Mouse (Mus musculus) limb, embryonic 13.5 days (tissue): Measurements from ENCODE around the gene Rap1gap. TPM values are rescaled to one million over a fixed set of nuclear protein-coding genes. Genes with fewer than 3 reads are reported as not detected.

Experiments used
- ATAC-seq: fragments of 200-750 bp; cut with Nextera tagmentation; 2 replicates; pipeline ENCODE4 v1.8.0; 2017; ENCODE audit warnings: low read depth, moderate number of reproducible peaks, moderate TSS enrichment; ENCODE audit not compliant: low FRiP score
- H3K27ac ChIP-seq: fragments of 300-500 bp; sonication (generic); 2 replicates; pipeline ENCODE4 v1.5.1; 2015; ENCODE audit warnings: inconsistent platforms, mild to moderate bottlenecking, moderate library complexity
- H3K27me3 ChIP-seq: fragments of 300-500 bp; sonication (generic); 2 replicates; pipeline ENCODE4 v1.6.1; 2015; ENCODE audit warnings: mild to moderate bottlenecking, inconsistent platforms
- H3K36me3 ChIP-seq: fragments of 300-500 bp; sonication (generic); 2 replicates; pipeline ENCODE4 v1.6.1; 2015; ENCODE audit warnings: inconsistent platforms, mild to moderate bottlenecking, moderate library complexity
- H3K4me1 ChIP-seq: fragments of 300-500 bp; sonication (generic); 2 replicates; pipeline ENCODE4 v1.6.1; 2015; ENCODE audit warnings: inconsistent platforms
- H3K4me2 ChIP-seq: fragments of 300-500 bp; sonication (generic); replicated peaks from 2 replicates; pipeline ENCODE4 v1.6.1; 2015; ENCODE audit warnings: inconsistent platforms, mild to moderate bottlenecking, moderate library complexity
- H3K4me3 ChIP-seq: fragments of 300-500 bp; sonication (generic); 2 replicates; pipeline ENCODE4 v1.5.1; 2015; ENCODE audit warnings: moderate library complexity, mild to moderate bottlenecking, inconsistent platforms
- H3K9ac ChIP-seq: fragments of 300-500 bp; sonication (generic); 2 replicates; pipeline ENCODE4 v1.6.1; 2015; ENCODE audit warnings: mild to moderate bottlenecking, inconsistent platforms
- H3K9me3 ChIP-seq: fragments of 300-500 bp; sonication (generic); 2 replicates; pipeline ENCODE4 v1.6.1; 2016; ENCODE audit warnings: inconsistent platforms
- WGBS: fragments of 180-500 bp; shearing (Covaris S2); methylation state at CpG from one replicate; pipeline ENCODE4 v1.1.7; 2015; 5-methylcytosine and 5-hydroxymethylcytosine counted together
- polyA plus RNA-seq: library from polyadenylated mRNA; unstranded; fragments of >200 nt; fragmentation: Nextera tagmentation; extraction: Ambion mirVana; gene quantifications from 2 replicates; pipeline ENCODE4 v1.2.1, GENCODE M21; 2015

Rap1gap gene
- polyA plus RNA-seq, 1 experiment from 2014 or later: 10.7 TPM

DNA sequence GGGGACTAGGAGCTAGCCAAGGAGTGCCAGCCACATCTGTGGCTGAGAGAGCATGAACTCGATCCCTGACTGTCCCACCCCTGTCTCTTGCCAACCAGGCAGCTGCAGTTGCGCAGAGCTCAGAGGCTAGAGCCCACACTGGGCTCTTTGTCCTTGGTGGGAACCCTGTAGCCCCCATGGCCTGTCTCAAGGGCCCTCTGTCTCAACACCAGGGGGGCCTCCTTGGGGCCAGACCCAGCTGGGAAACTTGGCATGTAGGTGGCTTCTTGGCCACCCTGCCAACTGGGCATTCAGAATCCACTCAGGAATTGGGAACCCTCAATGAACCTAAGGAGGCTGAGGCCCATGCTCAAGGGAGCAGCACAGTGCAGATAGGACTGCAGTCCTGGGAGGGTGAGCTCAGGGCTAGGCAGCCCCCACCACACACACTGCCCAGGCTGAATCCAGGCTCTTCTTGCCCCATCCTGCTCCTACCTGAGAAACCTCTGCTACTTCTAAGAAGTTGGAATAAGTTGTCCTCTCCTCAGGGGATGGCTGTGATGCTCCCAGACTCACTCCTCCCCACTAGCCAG, 15.5 kb downstream of the Rap1gap start:
- H3K4me3 ChIP-seq: no peak overlapping the region
- H3K4me2 ChIP-seq: no peak overlapping the region
- peak overlapping the region; percentile 15; the same call in 1 of the 2 replicates for H3K27ac ChIP-seq
- H3K9me3 ChIP-seq: no peaks in the 10 kb centered on the region
- no peak for ATAC-seq
- no peaks in the 10 kb centered on the region for H3K36me3 ChIP-seq
- 72% methylated on average over 2 of the region's 2 CpGs for WGBS
- H3K9ac ChIP-seq: no peak overlapping the region
- H3K4me1 ChIP-seq: peaks cover 15% of the 10 kb centered on the region
- H3K27me3 ChIP-seq: peaks cover 78% of the 10 kb centered on the region

DNA sequence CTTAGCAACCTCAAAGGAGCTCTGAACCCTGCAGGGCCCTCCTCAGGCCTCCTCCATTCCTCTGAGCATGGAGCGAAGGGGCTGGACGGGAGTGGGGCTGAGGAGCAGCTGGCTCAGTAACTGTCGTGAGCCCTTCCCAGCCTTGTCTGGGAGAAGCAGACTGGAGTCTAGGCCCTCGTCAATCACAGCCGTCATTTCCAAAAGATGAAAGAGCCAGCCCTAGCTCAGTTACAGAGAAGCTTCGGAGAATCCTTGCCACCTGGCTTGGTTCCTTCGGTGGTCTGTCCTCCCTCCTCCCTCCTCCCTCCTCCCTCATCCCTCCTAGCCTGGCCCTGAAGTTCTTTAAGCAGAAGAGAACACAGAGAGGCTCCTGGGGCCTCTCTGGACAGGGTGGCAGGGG, 16.2 kb downstream of the Rap1gap start:
- Histone ChIP-seq H3K27me3 (peaks cover 81% of the 10 kb centered on the region), H3K9me3 (no peaks in the 10 kb centered on the region), H3K4me3 (no peak overlapping the region), H3K9ac (no peak overlapping the region), H3K4me1 (peaks cover 15% of the 10 kb centered on the region), H3K27ac (peak overlapping the region; percentile 15; the same call in 1 of the 2 replicates), H3K4me2 (no peak overlapping the region; the same call in 1 of the 2 replicates), H3K36me3 (no peaks in the 10 kb centered on the region)
- no peak for ATAC-seq
- 18% methylated on average over 7 of the region's 7 CpGs for WGBS

DNA sequence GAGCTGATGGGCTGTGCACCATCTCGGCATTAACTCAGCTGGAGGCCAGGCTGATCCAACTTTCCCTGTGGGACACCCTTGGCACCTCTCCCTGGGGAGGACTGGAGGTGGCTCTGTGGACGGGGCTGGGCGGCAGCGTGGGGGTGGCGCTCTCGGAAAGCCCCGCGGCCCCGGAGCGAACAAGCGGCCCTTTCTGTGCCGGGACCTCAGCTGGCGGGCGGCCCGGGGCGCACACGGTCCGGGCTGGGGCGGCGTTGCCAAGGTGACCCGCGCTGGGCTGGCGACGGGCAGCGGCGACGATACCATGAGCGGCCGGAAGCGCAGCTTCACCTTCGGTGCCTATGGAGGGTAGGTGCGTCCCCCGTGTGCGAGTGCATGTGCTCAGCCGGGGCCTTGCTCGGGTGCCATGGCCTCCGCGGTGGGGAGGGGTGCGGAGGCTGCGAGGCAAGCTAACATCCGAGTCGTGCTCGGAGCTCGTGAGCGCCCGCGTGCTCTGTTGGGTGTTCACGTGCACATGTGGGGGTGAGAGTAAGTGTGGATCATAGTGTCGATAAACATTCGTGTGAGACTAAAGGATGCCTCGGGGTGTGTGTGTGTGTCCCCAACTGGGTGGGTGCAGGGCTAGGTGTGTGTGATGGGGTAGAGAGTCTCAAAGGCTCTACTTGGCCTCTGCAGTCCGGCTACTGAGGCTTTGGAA, 17.0 kb downstream of the Rap1gap start:
- H3K9ac ChIP-seq: peak overlapping the region; percentile 51
- peak overlapping the region; percentile 39 for H3K4me3 ChIP-seq
- H3K27ac ChIP-seq: no peak overlapping the region
- no peaks in the 10 kb centered on the region for H3K9me3 ChIP-seq
- H3K27me3 ChIP-seq: peaks cover 87% of the 10 kb centered on the region
- 6% methylated on average over 52 of the region's 52 CpGs for WGBS
- H3K4me2 ChIP-seq: peak overlapping the region; percentile 66
- H3K4me1 ChIP-seq: peaks cover 15% of the 10 kb centered on the region
- no peaks in the 10 kb centered on the region for H3K36me3 ChIP-seq
- no peak for ATAC-seq

DNA sequence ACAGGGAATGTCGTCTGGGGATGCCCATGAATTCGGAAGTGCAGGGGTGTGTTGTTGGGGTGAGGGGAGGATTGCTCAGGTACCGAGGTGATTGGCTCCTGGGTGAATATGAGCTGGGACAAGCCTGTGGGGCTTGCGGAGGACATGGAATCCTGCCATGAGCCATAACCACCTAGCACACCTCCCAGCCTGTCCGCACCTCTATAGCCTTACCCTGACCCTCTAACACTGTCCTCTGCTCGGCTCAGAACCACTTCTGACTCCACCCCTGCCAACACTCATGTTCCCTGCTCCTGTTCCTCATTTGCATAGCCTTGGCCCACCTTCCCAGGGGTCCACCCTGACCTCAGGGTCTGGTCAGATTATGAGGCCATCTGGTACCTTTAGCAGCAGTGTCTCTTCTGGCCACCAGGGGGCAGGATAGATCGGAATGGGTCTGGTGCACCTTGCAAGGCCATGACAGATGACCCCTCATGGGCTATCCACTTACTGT, 18.5 kb downstream of the Rap1gap start:
- H3K4me2 ChIP-seq: no peak overlapping the region; the same call in 1 of the 2 replicates
- H3K27me3 ChIP-seq: peaks cover 78% of the 10 kb centered on the region
- H3K4me3 ChIP-seq: no peak overlapping the region
- no peak overlapping the region for H3K27ac ChIP-seq
- no peak for ATAC-seq
- H3K4me1 ChIP-seq: peaks cover 15% of the 10 kb centered on the region
- no peaks in the 10 kb centered on the region for H3K36me3 ChIP-seq
- H3K9me3 ChIP-seq: no peaks in the 10 kb centered on the region
- H3K9ac ChIP-seq: no peak overlapping the region
- WGBS: 47% methylated on average over 7 of the region's 7 CpGs

DNA sequence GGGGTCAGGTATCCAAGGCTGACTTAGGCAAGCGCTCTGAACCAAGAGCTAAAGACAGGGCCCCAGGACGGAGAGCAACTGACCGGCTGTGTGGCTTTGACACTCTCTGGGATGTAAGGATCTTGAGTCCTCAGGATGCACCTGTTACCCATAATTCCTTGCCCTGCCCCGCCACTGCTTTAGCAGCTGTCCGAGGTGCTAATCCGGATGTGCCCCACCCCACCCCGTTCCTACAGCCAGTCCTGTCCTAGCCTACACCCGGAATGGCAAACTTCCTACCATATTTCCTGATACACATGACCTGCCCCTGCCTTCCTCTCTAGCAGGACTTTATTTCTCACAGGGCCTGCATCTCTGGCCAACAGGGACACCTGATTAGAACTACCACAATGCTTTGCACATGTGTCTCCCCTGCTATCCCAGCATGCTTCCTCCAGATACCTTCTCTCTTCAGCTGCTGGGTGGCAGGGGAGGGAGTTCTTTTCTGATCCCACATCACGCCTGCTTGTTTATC, 20.4 kb downstream of the Rap1gap start:
- Histone ChIP-seq H3K4me2 (no peak overlapping the region), H3K4me1 (peaks cover 15% of the 10 kb centered on the region), H3K4me3 (no peak overlapping the region), H3K36me3 (no peaks in the 10 kb centered on the region), H3K9ac (no peak overlapping the region), H3K9me3 (no peaks in the 10 kb centered on the region), H3K27me3 (peaks cover 61% of the 10 kb centered on the region), H3K27ac (no peak overlapping the region)
- 28% methylated on average over 9 of the region's 9 CpGs for WGBS
- no peak for ATAC-seq

DNA sequence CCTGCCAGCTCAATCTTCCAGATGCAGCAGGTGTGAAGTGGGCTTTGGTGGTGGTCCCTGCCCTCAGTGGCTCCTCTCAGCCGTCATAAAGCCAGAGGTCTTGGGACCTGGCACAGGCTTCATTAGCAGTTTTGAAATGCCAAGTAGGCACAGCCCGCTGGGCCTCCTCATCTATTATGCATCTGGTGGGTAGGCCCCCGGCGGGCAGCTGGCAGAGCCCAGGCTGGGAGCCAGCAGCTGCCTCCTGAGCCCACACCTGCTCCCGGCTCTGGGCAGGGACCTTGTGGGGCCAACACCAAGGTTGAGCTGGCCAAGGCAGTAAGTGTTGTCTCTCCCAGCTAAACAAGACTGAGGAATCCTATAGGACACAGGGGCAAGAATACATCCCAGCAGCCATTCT, 21.8 kb downstream of the Rap1gap start:
- Histone ChIP-seq H3K36me3 (no peaks in the 10 kb centered on the region), H3K4me1 (peaks cover 5% of the 10 kb centered on the region), H3K9ac (no peak overlapping the region), H3K4me2 (no peak overlapping the region), H3K9me3 (no peaks in the 10 kb centered on the region), H3K27ac (no peak overlapping the region), H3K4me3 (no peak overlapping the region), H3K27me3 (peaks cover 47% of the 10 kb centered on the region)
- WGBS: 65% methylated on average over 5 of the region's 5 CpGs
- no peak for ATAC-seq

DNA sequence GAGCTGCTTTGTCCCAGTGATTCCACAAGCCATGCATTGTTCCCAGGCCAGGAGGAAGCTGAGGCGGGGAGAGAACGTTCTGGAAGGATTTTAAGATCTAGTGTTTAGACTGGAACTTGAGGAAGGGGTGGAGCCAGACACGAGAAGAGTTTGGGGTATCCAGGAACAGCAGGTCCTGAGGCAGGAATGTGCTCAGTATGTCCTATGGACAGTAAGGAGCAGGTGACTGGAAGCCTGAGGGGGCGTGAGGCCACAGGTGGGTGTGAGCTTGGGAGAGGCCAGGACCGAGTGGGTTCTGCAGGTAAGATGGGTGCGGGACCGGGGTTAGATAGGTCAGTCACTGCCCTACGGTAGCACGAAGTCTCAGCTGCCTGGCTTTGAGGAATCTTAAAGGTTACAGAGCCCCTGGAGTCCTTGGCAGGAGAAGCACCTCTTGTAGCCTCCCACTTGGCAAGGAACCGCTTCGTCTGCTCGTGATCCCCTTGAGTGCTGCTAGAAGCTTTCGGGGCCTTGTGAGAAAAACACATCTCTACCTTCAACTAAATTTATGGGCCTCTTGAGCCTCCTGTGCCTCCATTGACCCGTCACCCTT, 22.8 kb downstream of the Rap1gap start:
- Histone ChIP-seq H3K27ac (no peak overlapping the region), H3K36me3 (no peaks in the 10 kb centered on the region), H3K27me3 (peaks cover 36% of the 10 kb centered on the region), H3K4me2 (no peak overlapping the region), H3K4me1 (no peaks in the 10 kb centered on the region), H3K9me3 (no peaks in the 10 kb centered on the region), H3K9ac (no peak overlapping the region), H3K4me3 (no peak overlapping the region)
- 68% methylated on average over 14 of the region's 14 CpGs for WGBS
- ATAC-seq: no peak

DNA sequence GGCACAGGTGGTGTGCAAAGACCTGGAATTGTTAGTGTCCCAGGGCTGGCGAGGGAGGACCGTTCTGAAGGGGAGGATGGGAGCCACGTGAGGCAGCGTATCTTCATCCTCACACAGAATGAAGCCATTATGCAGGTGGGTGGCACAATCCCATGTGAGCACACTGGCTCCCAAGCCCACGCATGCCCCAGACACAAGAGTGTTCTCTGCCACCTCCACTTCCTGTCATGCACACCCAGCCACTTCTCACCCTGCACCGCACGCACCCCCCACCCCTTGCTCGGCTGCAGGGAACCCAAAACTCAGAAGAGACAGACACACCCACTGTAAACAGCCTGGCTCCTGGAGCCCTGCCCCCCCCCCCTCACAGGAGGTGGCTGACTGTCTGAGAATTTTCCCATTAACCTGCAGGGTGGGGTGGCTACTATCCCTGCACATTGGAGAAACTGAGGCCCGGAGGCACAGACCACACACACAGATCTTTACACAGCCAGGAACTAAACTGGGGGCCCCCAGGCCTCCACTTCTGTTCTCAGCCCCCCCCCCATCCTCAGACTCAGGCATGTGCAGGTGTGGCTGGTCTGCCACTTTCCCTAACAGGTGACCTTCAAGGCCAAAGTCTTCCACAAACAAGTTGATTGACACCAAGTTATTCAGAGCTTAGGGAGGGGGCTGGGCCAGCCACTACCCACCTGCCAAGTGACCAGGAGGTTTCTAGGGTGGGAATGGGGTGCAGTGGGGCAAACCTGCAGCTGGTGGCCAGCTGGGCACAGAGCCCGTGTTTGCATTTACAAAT, 27.8 kb downstream of the Rap1gap start:
- H3K27me3 ChIP-seq: no peaks in the 10 kb centered on the region; the same call in 1 of the 2 replicates
- no peak overlapping the region for H3K27ac ChIP-seq
- H3K9me3 ChIP-seq: no peaks in the 10 kb centered on the region
- no peaks in the 10 kb centered on the region for H3K36me3 ChIP-seq
- WGBS: 84% methylated on average over 10 of the region's 10 CpGs
- H3K4me1 ChIP-seq: peaks cover 18% of the 10 kb centered on the region
- H3K4me2 ChIP-seq: no peak overlapping the region
- no peak overlapping the region for H3K9ac ChIP-seq
- no peak overlapping the region for H3K4me3 ChIP-seq
- ATAC-seq: no peak

DNA sequence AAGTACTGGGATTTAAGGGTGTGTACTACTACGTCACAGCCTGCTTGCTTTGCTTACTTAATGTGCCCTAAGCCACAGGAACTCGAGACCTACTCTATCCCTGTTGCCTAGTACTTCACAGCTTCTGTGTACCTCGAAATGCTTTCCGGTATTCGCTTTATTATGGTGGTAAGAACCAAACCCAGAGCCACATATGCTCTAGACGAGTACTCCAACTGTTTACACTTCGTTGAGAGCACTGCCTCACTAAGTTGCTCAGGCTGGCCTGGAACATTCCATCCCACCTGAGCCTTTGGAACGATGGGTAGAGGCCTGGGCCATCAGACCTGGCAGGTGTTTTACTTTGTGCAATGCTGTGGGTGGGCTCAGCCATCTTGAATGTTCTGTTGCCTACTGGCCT, 30.8 kb downstream of the Rap1gap start:
- H3K4me2 ChIP-seq: no peak overlapping the region
- H3K9ac ChIP-seq: no peak overlapping the region
- H3K27ac ChIP-seq: peak overlapping the region; percentile 34; the same call in 1 of the 2 replicates
- no peaks in the 10 kb centered on the region for H3K9me3 ChIP-seq
- no peaks in the 10 kb centered on the region; the same call in 1 of the 2 replicates for H3K27me3 ChIP-seq
- no peak overlapping the region for H3K4me3 ChIP-seq
- 73% methylated on average over 8 of the region's 8 CpGs for WGBS
- peaks cover 36% of the 10 kb centered on the region for H3K4me1 ChIP-seq
- no peaks in the 10 kb centered on the region for H3K36me3 ChIP-seq
- ATAC-seq: no peak

DNA sequence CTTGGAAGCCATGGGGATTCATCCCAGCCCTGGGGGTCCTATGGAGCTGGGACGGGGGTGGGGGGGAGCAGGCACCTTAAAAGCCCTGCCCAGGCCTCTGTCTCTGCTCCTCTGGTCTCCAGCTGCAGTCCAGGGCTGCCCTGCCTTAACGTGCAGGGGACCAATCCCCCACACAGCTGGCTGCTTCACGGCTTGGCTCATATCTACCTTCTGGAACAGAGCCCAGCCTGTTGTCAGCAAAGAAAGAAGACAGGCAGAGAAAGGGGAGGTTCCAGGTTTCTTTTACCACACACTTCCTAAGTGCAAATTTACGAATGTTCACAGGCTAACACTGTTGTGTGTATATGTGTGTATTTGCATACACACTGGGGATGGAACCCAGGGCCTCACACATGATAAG, 31.4 kb downstream of the Rap1gap start:
- Histone ChIP-seq H3K9me3 (no peaks in the 10 kb centered on the region), H3K9ac (no peak overlapping the region), H3K4me3 (no peak overlapping the region), H3K4me2 (no peak overlapping the region), H3K4me1 (peaks cover 36% of the 10 kb centered on the region), H3K36me3 (no peaks in the 10 kb centered on the region), H3K27ac (peak overlapping the region; percentile 34; the same call in 1 of the 2 replicates), H3K27me3 (no peaks in the 10 kb centered on the region; the same call in 1 of the 2 replicates)
- 16% methylated on average over 4 of the region's 4 CpGs for WGBS
- ATAC-seq: no peak

DNA sequence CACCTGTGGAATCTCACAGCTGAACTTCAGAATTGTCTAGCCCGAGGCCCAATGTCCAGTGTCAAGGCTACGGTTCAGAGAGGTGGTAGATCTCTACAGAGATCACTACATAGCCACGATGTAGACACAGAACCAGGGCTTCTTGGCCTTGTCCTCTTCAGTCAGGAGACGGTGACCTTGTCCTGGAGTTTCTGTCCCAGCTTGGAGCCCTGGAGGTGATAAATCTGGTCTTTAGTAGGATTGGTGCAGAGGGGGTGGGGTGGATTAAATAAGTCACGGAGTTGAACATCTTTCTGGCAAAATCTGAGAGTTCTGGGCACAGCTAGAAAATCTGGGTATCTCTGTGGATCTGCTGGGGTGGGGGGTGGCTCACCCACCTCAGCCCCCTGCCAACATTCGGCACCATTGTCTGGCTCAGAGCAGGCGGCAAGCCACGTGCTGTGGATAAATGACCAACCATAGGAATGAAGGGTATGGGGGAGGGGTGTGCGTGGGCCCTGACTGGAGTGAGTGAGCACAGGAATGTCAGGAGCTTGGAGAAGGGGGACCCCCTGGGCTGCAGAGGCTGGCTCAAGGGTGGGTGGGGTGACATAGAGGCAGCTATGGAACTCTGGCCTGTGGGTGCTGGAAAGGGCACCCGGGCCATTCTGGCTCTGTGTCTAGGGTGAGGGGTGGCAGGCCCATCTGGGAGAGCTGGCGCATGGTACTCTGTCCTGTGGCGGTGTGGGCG, 32.8 kb downstream of the Rap1gap start:
- Histone ChIP-seq H3K4me3 (no peak overlapping the region), H3K9ac (no peak overlapping the region), H3K9me3 (no peaks in the 10 kb centered on the region), H3K27me3 (no peaks in the 10 kb centered on the region; the same call in 1 of the 2 replicates), H3K4me2 (no peak overlapping the region), H3K27ac (peak overlapping the region; percentile 12; the same call in 1 of the 2 replicates), H3K4me1 (peaks cover 36% of the 10 kb centered on the region), H3K36me3 (no peaks in the 10 kb centered on the region)
- 0 out of 2 replicates have a peak, but pooled peaks have one; percentile 25 for ATAC-seq
- 72% methylated on average over 13 of the region's 13 CpGs for WGBS
